Mouse (Mus musculus) hindlimb bud, embryonic 11.5 days (tissue): ENCODE measurements around the gene Olfr1037.
"Not testable (repeated sequence)": the region's sequence is repeated elsewhere in the genome, so short reads cannot be mapped to it uniquely, and the experiment has no call there.

Source experiments
- DNase-seq: peaks from one replicate; pipeline ENCODE4 v3.0.0-alpha.2; 2012; ENCODE audit warnings: low read depth, low spot score; ENCODE audit errors: extremely low spot score

The Olfr1037 gene

DNA sequence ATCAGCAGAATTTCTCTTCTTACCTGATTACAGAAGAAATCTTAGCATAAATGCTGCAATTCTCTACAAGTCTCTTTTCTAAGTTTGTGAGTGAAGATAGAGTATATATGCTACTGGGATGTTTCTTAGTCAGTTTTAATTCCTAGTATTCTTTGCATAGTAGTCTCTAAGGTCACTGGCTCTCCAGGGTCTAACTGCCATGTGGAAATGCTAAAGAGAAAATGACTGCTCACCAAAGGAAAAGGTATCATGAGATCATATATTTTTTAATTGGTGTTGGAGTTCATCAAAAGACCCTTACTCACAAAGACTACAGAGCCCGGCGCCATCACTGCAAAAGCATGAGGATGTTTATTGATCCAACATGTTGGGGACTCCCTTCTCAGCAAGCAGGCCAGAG lies at the start of gene Olfr1037:
Olfr1037 (minus strand) TSS at position 101 of the 400 bp plus-strand sequence.
- no peak for DNase-seq

- no peak for DNase-seq
These were observed 48.6 kb upstream of the Olfr1037 start, which contains the start of gene Olfr1039 for GRCm38 (mm10) chr2:86135828-86136227. TSS of gene Olfr1039 (minus strand) at chr2:86135928.

DNA sequence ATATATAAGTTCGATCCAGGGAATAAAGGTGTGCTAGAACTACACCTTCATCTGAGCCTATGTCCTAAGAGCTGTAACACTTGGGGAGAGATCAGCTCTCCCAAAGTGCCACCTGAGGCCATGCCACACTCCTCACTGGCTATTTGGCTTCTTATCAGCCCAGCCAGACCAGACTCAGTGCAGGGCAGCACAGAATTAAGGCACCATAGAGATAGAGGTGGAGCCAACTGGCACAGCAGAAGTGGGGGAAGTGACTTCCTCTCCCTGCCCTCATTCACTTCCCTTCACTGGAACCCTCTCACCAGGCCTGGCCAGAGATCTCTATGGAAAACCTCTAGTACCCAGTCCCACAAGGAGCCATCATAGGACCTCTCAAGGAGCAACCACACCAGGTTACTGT lies 6.7 kb downstream of the Olfr1037 start:
- DNase-seq, result not testable (repeated sequence)

- not testable (repeated sequence) for DNase-seq
These were observed 13.5 kb downstream of the Olfr1037 start, which contains the start of gene Olfr1036 for GRCm38 (mm10) chr2:86073692-86074091. TSS of gene Olfr1036 (plus strand) at chr2:86073992.

GRCm38 (mm10) chr2:86070189-86070588 lies 17.0 kb downstream of the Olfr1037 start:
- no peak for DNase-seq

DNA sequence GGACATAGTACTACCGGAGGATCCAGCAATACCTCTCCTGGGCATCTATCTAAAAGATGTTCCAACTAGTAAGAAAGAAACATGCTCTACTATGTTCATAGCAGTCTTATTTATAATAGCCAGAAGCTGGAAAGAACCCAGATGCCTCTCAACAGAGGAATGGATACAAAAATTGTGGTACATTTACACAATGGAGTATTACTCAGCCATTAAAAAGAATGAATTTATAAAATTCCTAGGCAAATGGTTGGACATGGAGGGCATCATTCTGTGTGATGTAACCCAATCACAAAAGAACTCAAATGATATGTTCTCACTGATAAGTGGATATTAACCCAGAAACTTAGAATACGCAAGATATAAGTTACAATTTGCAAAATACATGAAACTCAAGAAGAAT lies 23.4 kb downstream of the Olfr1037 start:
- not testable (repeated sequence) for DNase-seq

GRCm38 (mm10) chr2:86050777-86051176 lies 36.4 kb downstream of the Olfr1037 start:
- not testable (repeated sequence) for DNase-seq

- DNase-seq, result no peak
These were observed 41.6 kb downstream of the Olfr1037 start, which contains the start of gene Olfr1034 for GRCm38 (mm10) chr2:86045561-86045960. TSS of gene Olfr1034 (plus strand) at chr2:86045861.
